Comparison of ENCODE assay signal across 10 mouse cellular contexts in genomic region chr13:47707961-47708609, GRCm38 (mm10).
DNase-seq lines count a peak whose midpoint lies in the region; ATAC-seq lines count a peak whose summit lies in the region.
"Had no signal": no experiment of that assay in that cellular context is flagged by ENCODE, and none has a peak within 500 bp of the region (broad histone marks: within the 10 kb centered on the region; RNA-seq: fewer than 3 reads in every experiment).

No protein-coding gene starts in this region.

- 0 out of 2 replicates have a peak, but pooled peaks cover 4% of the 10 kb centered on the region for H3K4me1 ChIP-seq in hindbrain, embryonic 13.5 days (replicated peaks)

- intact Hi-C loops in heart, postnatal 14 days (cut with DNase I), result no loop called here

- ATAC-seq in hindbrain, embryonic 13.5 days (ENCODE audit: low FRiP score), result peak; percentile 54; the same call in 1 of the 2 replicates

- H3K4me2 ChIP-seq in hindbrain, embryonic 13.5 days, result no peak overlapping the region

- peak; percentile 6 for DNase-seq in testis, postnatal 14 days (ENCODE audit: low spot score)
- DNase-seq in testis, postnatal 10 days (ENCODE audit: low spot score), result no peak
- DNase-seq in left cerebral cortex, adult 9 months (ENCODE audit: low spot score in 2 of 2), result peak; percentile 39 to 61
- no peak for DNase-seq in kidney, postnatal 10 days
- DNase-seq in lung, postnatal 10 days, result no peak
- no peak for DNase-seq in urinary bladder, adult 18-20 months (ENCODE audit: low spot score in 2 of 2)
- DNase-seq in heart, postnatal 14 days, result no peak
- DNase-seq: adrenal gland, postnatal 14 days had no signal

- no peaks in the 10 kb centered on the region for H3K27me3 ChIP-seq in hindbrain, embryonic 13.5 days

- H3K27ac ChIP-seq in hindbrain, embryonic 13.5 days, result no peak overlapping the region

- 50% methylated on average over 18 of the region's 18 CpGs for WGBS in hindbrain, embryonic 13.5 days

- no peak overlapping the region for H3K4me3 ChIP-seq in hindbrain, embryonic 13.5 days
- H3K4me3 ChIP-seq: myocyte had no signal

- no peaks in the 10 kb centered on the region for H3K9me3 ChIP-seq in hindbrain, embryonic 13.5 days

- no peak overlapping the region for H3K9ac ChIP-seq in hindbrain, embryonic 13.5 days

- no peaks in the 10 kb centered on the region for H3K36me3 ChIP-seq in hindbrain, embryonic 13.5 days

Comparison
In these comparisons a context has a peak if more than half of its experiments do, and no peak if none do; other contexts are left out.
1. DNase-seq: peak in testis, postnatal 14 days (single experiment) and left cerebral cortex, adult 9 months (2 of 2); none in testis, postnatal 10 days (single experiment), kidney, postnatal 10 days (single experiment), lung, postnatal 10 days (single experiment), urinary bladder, adult 18-20 months (0 of 2) and heart, postnatal 14 days (0 of 2).